Mouse (Mus musculus) forebrain, embryonic 13.5 days (tissue): Measurements from ENCODE around the gene Fbp2. TPM values are rescaled to one million over a fixed set of nuclear protein-coding genes. Genes with fewer than 3 reads are reported as not detected.

Experiments used
- ATAC-seq: fragments of 200-750 bp; cut with Nextera tagmentation; 2 replicates; pipeline ENCODE4 v1.8.0; 2017
- H3K27ac ChIP-seq: fragments of 300-500 bp; sonication (generic); 2 replicates; pipeline ENCODE4 v1.5.1; 2015; ENCODE audit warnings: inconsistent platforms, mild to moderate bottlenecking, moderate library complexity
- H3K27me3 ChIP-seq: fragments of 300-500 bp; sonication (generic); 2 replicates; pipeline ENCODE4 v1.6.1; 2015; ENCODE audit warnings: mild to moderate bottlenecking, inconsistent platforms
- H3K36me3 ChIP-seq: fragments of 300-500 bp; sonication (generic); 2 replicates; pipeline ENCODE4 v1.6.1; 2015; ENCODE audit warnings: mild to moderate bottlenecking, inconsistent platforms; ENCODE audit not compliant: poor library complexity, severe bottlenecking
- H3K4me1 ChIP-seq: fragments of 300-500 bp; sonication (generic); 2 replicates; pipeline ENCODE4 v1.6.1; 2015; ENCODE audit warnings: inconsistent platforms
- H3K4me2 ChIP-seq: fragments of 300-500 bp; sonication (generic); 2 replicates; pipeline ENCODE4 v1.6.1; 2015; ENCODE audit warnings: inconsistent platforms, mild to moderate bottlenecking, moderate library complexity
- H3K4me3 ChIP-seq: fragments of 300-500 bp; sonication (generic); 2 replicates; pipeline ENCODE4 v1.5.1; 2015; ENCODE audit warnings: mild to moderate bottlenecking, inconsistent platforms
- H3K9ac ChIP-seq: fragments of 300-500 bp; sonication (generic); 2 replicates; pipeline ENCODE4 v1.6.1; 2015; ENCODE audit warnings: mild to moderate bottlenecking, inconsistent platforms
- H3K9me3 ChIP-seq: fragments of 300-500 bp; sonication (generic); replicated peaks from 2 replicates; pipeline ENCODE4 v1.6.1; 2016; ENCODE audit warnings: inconsistent platforms
- WGBS: fragments of 180-500 bp; shearing (Covaris S2); methylation state at CpG from one replicate; pipeline ENCODE4 v1.1.7; 2015; 5-methylcytosine and 5-hydroxymethylcytosine counted together
- polyA plus RNA-seq: library from polyadenylated mRNA; unstranded; fragments of >200 nt; fragmentation: Nextera tagmentation; extraction: Ambion mirVana; gene quantifications from 2 replicates; pipeline ENCODE4 v1.2.1, GENCODE M21; 2015

The Fbp2 gene
- polyA plus RNA-seq = not detected in 2 replicates

- ATAC-seq = no peak
- H3K27ac ChIP-seq = no peak within 1 kb of the TSS
- WGBS = 77% methylated on average over 21 of the region's 21 CpGs
- no peaks in the 10 kb centered on the region for H3K9me3 ChIP-seq
- H3K9ac ChIP-seq = no peak within 1 kb of the TSS
- H3K4me1 ChIP-seq = no peaks in the 10 kb centered on the region
- no peak within 1 kb of the TSS for H3K4me3 ChIP-seq
- no peaks in the 10 kb centered on the region for H3K27me3 ChIP-seq
- H3K4me2 ChIP-seq = no peak within 1 kb of the TSS
- H3K36me3 ChIP-seq = no peaks in the 10 kb centered on the region
Observed at GRCm38 (mm10) chr13:62857941-62858915, at the start of gene Fbp2. TSS of gene Fbp2 (minus strand) at chr13:62858422.

- no peak overlapping the region for H3K27ac ChIP-seq
- no peak for ATAC-seq
- H3K4me1 ChIP-seq = peaks cover 4% of the 10 kb centered on the region; the same call in 1 of the 2 replicates
- 0 out of 2 replicates have a peak overlapping the region, but pooled peaks have one; percentile 4 for H3K4me2 ChIP-seq
- H3K36me3 ChIP-seq = no peaks in the 10 kb centered on the region
- no peaks in the 10 kb centered on the region for H3K9me3 ChIP-seq
- no peak overlapping the region for H3K4me3 ChIP-seq
- H3K9ac ChIP-seq = no peak overlapping the region
- 78% methylated on average over 14 of the region's 14 CpGs for WGBS
- H3K27me3 ChIP-seq = no peaks in the 10 kb centered on the region
Observed at GRCm38 (mm10) chr13:62907527-62908162, 49.4 kb upstream of the Fbp2 start.

GRCm38 (mm10) chr13:62901139-62901538 is 42.9 kb upstream of the Fbp2 start:
- Histone ChIP-seq H3K9me3 (no peaks in the 10 kb centered on the region), H3K4me2 (no peak overlapping the region), H3K4me3 (no peak overlapping the region), H3K36me3 (no peaks in the 10 kb centered on the region), H3K4me1 (no peaks in the 10 kb centered on the region), H3K27me3 (no peaks in the 10 kb centered on the region; the same call in 1 of the 2 replicates), H3K9ac (no peak overlapping the region), H3K27ac (no peak overlapping the region)
- ATAC-seq = no peak

GRCm38 (mm10) chr13:62897927-62898646 is 39.9 kb upstream of the Fbp2 start:
- Histone ChIP-seq H3K4me3 (no peak overlapping the region), H3K27me3 (no peaks in the 10 kb centered on the region; the same call in 1 of the 2 replicates), H3K4me2 (no peak overlapping the region), H3K27ac (no peak overlapping the region), H3K4me1 (no peaks in the 10 kb centered on the region), H3K36me3 (no peaks in the 10 kb centered on the region), H3K9me3 (no peaks in the 10 kb centered on the region), H3K9ac (no peak overlapping the region)
- no peak for ATAC-seq
- 89% methylated on average over 4 of the region's 4 CpGs for WGBS

GRCm38 (mm10) chr13:62893044-62893842 is 35.0 kb upstream of the Fbp2 start:
- Histone ChIP-seq H3K9me3 (no peaks in the 10 kb centered on the region), H3K4me1 (no peaks in the 10 kb centered on the region), H3K27me3 (peaks cover 18% of the 10 kb centered on the region), H3K4me2 (no peak overlapping the region), H3K9ac (no peak overlapping the region), H3K27ac (no peak overlapping the region), H3K36me3 (no peaks in the 10 kb centered on the region), H3K4me3 (no peak overlapping the region)
- no peak for ATAC-seq
- WGBS = 85% methylated on average over 9 of the region's 9 CpGs

GRCm38 (mm10) chr13:62889311-62889710 is 31.1 kb upstream of the Fbp2 start:
- Histone ChIP-seq H3K27me3 (peaks cover 34% of the 10 kb centered on the region), H3K36me3 (no peaks in the 10 kb centered on the region), H3K4me2 (no peak overlapping the region), H3K4me3 (no peak overlapping the region), H3K4me1 (no peaks in the 10 kb centered on the region), H3K9me3 (no peaks in the 10 kb centered on the region), H3K9ac (no peak overlapping the region), H3K27ac (no peak overlapping the region)
- 79% methylated on average over 2 of the region's 2 CpGs for WGBS
- no peak for ATAC-seq

GRCm38 (mm10) chr13:62887712-62888441 is 29.7 kb upstream of the Fbp2 start, which contains the start of gene Fbp1:
TSS of gene Fbp1 (minus strand) at chr13:62888282.
- H3K9ac ChIP-seq = no peak within 1 kb of the TSS
- no peak within 1 kb of the TSS for H3K27ac ChIP-seq
- H3K36me3 ChIP-seq = no peaks in the 10 kb centered on the region
- H3K4me3 ChIP-seq = peak within 1 kb of the TSS; percentile 5; the same call in 1 of the 2 replicates
- no peak for ATAC-seq
- H3K27me3 ChIP-seq = peaks cover 34% of the 10 kb centered on the region
- peak within 1 kb of the TSS; percentile 36 for H3K4me2 ChIP-seq
- H3K9me3 ChIP-seq = no peaks in the 10 kb centered on the region
- WGBS = 5% methylated on average over 29 of the region's 29 CpGs
- no peaks in the 10 kb centered on the region for H3K4me1 ChIP-seq

- ATAC-seq = no peak
- Histone ChIP-seq H3K36me3 (no peaks in the 10 kb centered on the region), H3K27ac (no peak overlapping the region), H3K9ac (no peak overlapping the region), H3K4me3 (no peak overlapping the region), H3K4me1 (no peaks in the 10 kb centered on the region), H3K9me3 (no peaks in the 10 kb centered on the region), H3K4me2 (no peak overlapping the region), H3K27me3 (peaks cover 29% of the 10 kb centered on the region)
- WGBS = 84% methylated on average over 3 of the region's 3 CpGs
Observed at GRCm38 (mm10) chr13:62884536-62884935, 26.3 kb upstream of the Fbp2 start.

GRCm38 (mm10) chr13:62883925-62884324 is 25.7 kb upstream of the Fbp2 start:
- peaks cover 23% of the 10 kb centered on the region for H3K27me3 ChIP-seq
- no peak overlapping the region for H3K4me3 ChIP-seq
- no peaks in the 10 kb centered on the region for H3K4me1 ChIP-seq
- ATAC-seq = no peak
- no peaks in the 10 kb centered on the region for H3K36me3 ChIP-seq
- no peak overlapping the region for H3K4me2 ChIP-seq
- H3K9ac ChIP-seq = no peak overlapping the region
- H3K9me3 ChIP-seq = no peaks in the 10 kb centered on the region
- 94% methylated on average over 9 of the region's 9 CpGs for WGBS
- H3K27ac ChIP-seq = no peak overlapping the region

- WGBS = 74% methylated on average over 2 of the region's 2 CpGs
Observed at GRCm38 (mm10) chr13:62883436-62883835, 25.2 kb upstream of the Fbp2 start.

GRCm38 (mm10) chr13:62882856-62883255 is 24.6 kb upstream of the Fbp2 start:
- H3K4me3 ChIP-seq = no peak overlapping the region
- no peak overlapping the region for H3K4me2 ChIP-seq
- WGBS = 82% methylated on average over 5 of the region's 5 CpGs
- no peak overlapping the region for H3K27ac ChIP-seq
- H3K36me3 ChIP-seq = no peaks in the 10 kb centered on the region
- no peaks in the 10 kb centered on the region for H3K9me3 ChIP-seq
- peaks cover 12% of the 10 kb centered on the region for H3K27me3 ChIP-seq
- H3K9ac ChIP-seq = no peak overlapping the region
- no peak for ATAC-seq
- H3K4me1 ChIP-seq = no peaks in the 10 kb centered on the region

More at GRCm38 (mm10) chr13:62883436-62883835, 25.2 kb upstream of the Fbp2 start:
- H3K9ac ChIP-seq = no peak overlapping the region
- ATAC-seq = no peak
- H3K27ac ChIP-seq = no peak overlapping the region
- no peaks in the 10 kb centered on the region for H3K9me3 ChIP-seq
- no peak overlapping the region for H3K4me2 ChIP-seq
- H3K4me3 ChIP-seq = no peak overlapping the region
- H3K27me3 ChIP-seq = peaks cover 18% of the 10 kb centered on the region
- H3K36me3 ChIP-seq = no peaks in the 10 kb centered on the region
- no peaks in the 10 kb centered on the region for H3K4me1 ChIP-seq
